12 mouse cellular contexts compared by ENCODE assay signal in the genomic region with DNA sequence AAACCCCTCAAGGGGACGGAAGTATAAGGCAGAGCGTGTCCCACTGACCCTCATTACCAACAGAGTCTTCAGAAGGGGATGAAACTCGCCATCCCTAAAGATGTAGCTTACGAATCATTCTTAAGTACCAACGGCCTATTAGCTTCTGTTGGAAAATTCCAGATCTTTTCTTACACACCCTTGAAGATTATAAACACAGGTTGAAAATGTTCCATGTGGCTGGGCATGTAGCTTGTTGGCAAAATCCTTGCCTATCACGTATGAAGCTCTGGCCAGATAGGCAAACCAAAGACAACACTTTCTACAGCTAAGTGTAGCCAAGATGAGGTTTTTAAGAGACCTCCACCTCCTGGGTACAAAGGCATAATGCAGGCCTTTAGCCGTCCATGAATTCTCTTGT.
DNase-seq lines count a peak whose midpoint lies in the region; ATAC-seq and TF ChIP-seq lines count a peak whose summit lies in the region.
"Had no signal": no experiment of that assay in that cellular context is flagged by ENCODE, and none has a peak within 500 bp of the region (broad histone marks: within the 10 kb centered on the region; RNA-seq: fewer than 3 reads in every experiment).

No protein-coding gene starts in this region.

- H3K4me1 ChIP-seq in kidney, adult 2 months (ENCODE audit: control insufficient read depth, insufficient read depth, low read length), result peaks cover 26% of the 10 kb centered on the region
- H3K4me1 ChIP-seq in lung, embryonic 15.5 days, result peaks cover 31% of the 10 kb centered on the region; the same call in 1 of the 2 replicates
- H3K4me1 ChIP-seq in lung, adult 2 months (ENCODE audit: control insufficient read depth, insufficient read depth, low read length), result peaks cover 13% of the 10 kb centered on the region
- H3K4me1 ChIP-seq in stomach, embryonic 16.5 days (ENCODE audit: control insufficient read depth, insufficient read depth, low read length), result peaks cover 10% of the 10 kb centered on the region; the same call in 1 of the 2 replicates
- H3K4me1 ChIP-seq: megakaryocyte, embryonic 14.5 days had no signal

- H3K4me3 ChIP-seq in kidney, adult 2 months (ENCODE audit: insufficient read depth, low read depth, low read length), result peak overlapping the region; percentile 51; the same call in 1 of the 2 replicates
- H3K4me3 ChIP-seq in lung, embryonic 15.5 days, result no peak overlapping the region
- no peak overlapping the region for H3K4me3 ChIP-seq in lung, adult 2 months (replicated peaks; ENCODE audit: extremely low read depth, low read depth, low read length)
- no peak overlapping the region for H3K4me3 ChIP-seq in stomach, embryonic 16.5 days (replicated peaks; ENCODE audit: low read length)
- H3K4me3 ChIP-seq: liver, embryonic 15.5 days; megakaryocyte, embryonic 14.5 days had no signal

- 67% methylated on average over 7 of the region's 7 CpGs for WGBS in kidney, adult 2 months
- 71% methylated on average over 7 of the region's 7 CpGs for WGBS in lung, embryonic 15.5 days
- WGBS in lung, adult 2 months, result 41% methylated on average over 7 of the region's 7 CpGs
- 65% methylated on average over 7 of the region's 7 CpGs for WGBS in stomach, embryonic 16.5 days

- H3K36me3 ChIP-seq in kidney, adult 2 months (ENCODE audit: control insufficient read depth, insufficient read depth, low read length), result no peaks in the 10 kb centered on the region
- H3K36me3 ChIP-seq in lung, embryonic 15.5 days, result no peaks in the 10 kb centered on the region
- H3K36me3 ChIP-seq in stomach, embryonic 16.5 days (ENCODE audit: control insufficient read depth, insufficient read depth, low read length), result no peaks in the 10 kb centered on the region
- H3K36me3 ChIP-seq: liver, embryonic 15.5 days had no signal

- no peak for TF ChIP-seq POLR2A in kidney, adult 2 months (IDR thresholded peaks at IDR 0.05; ENCODE audit: low read depth, low read length)
- no peak for TF ChIP-seq POLR2A in lung, adult 2 months (IDR thresholded peaks at IDR 0.05; ENCODE audit: borderline replicate concordance, extremely low read depth, low read depth, low read length)

- ATAC-seq in lung, embryonic 15.5 days (ENCODE audit: borderline replicate concordance, extremely low read depth, low FRiP score, low TSS enrichment), result no peak
- ATAC-seq in stomach, embryonic 16.5 days (ENCODE audit: insufficient read depth, low FRiP score), result no peak

- no peak overlapping the region for H3K9ac ChIP-seq in lung, embryonic 15.5 days
- no peak overlapping the region for H3K9ac ChIP-seq in stomach, embryonic 16.5 days (ENCODE audit: low read length)
- H3K9ac ChIP-seq: liver, embryonic 15.5 days had no signal

- TF ChIP-seq CTCF in kidney, adult 2 months (conservative IDR thresholded peaks at IDR 0.05; ENCODE audit: insufficient read depth, insufficient read length, low read depth, low read length), result no peak
- no peak for TF ChIP-seq CTCF in lung, adult 2 months (IDR thresholded peaks at IDR 0.05; ENCODE audit: insufficient read depth, low read length)

- peak overlapping the region; percentile 42 for H3K4me2 ChIP-seq in lung, embryonic 15.5 days
- no peak overlapping the region for H3K4me2 ChIP-seq in stomach, embryonic 16.5 days (ENCODE audit: low read depth, low read length)
- H3K4me2 ChIP-seq: liver, embryonic 15.5 days had no signal

- H3K27me3 ChIP-seq in kidney, adult 2 months (replicated peaks; ENCODE audit: control insufficient read depth, insufficient read depth, low read length), result no peaks in the 10 kb centered on the region
- no peaks in the 10 kb centered on the region for H3K27me3 ChIP-seq in lung, embryonic 15.5 days
- H3K27me3 ChIP-seq in stomach, embryonic 16.5 days (ENCODE audit: control insufficient read depth, insufficient read depth, low read length), result no peaks in the 10 kb centered on the region
- H3K27me3 ChIP-seq: liver, embryonic 15.5 days; megakaryocyte, embryonic 14.5 days had no signal

- peak overlapping the region; percentile 85 for H3K27ac ChIP-seq in kidney, adult 2 months (ENCODE audit: insufficient read depth, low read depth, low read length)
- peak overlapping the region; percentile 54 for H3K27ac ChIP-seq in lung, embryonic 15.5 days
- 0 out of 2 replicates have a peak overlapping the region, but pooled peaks have one; percentile 53 for H3K27ac ChIP-seq in stomach, embryonic 16.5 days (ENCODE audit: low read length)
- H3K27ac ChIP-seq: liver, embryonic 15.5 days had no signal

- DNase-seq in heart, adult 11 months, result peak; percentile 77
- DNase-seq in heart, postnatal 4 days, result no peak
- no peak for DNase-seq in kidney, adult 2 months
- no peak for DNase-seq in kidney, adult 9 months
- DNase-seq in lung, adult 2 months, result no peak
- DNase-seq in thymus, postnatal 10 days (ENCODE audit: low spot score in 2 of 2), result no peak
- DNase-seq: adrenal gland, postnatal 10 days; thymus, postnatal 25 days had no signal

- no peaks in the 10 kb centered on the region for H3K9me3 ChIP-seq in lung, embryonic 15.5 days
- H3K9me3 ChIP-seq in stomach, embryonic 16.5 days (replicated peaks; ENCODE audit: control insufficient read depth, low read length), result no peaks in the 10 kb centered on the region
- H3K9me3 ChIP-seq: liver, embryonic 15.5 days; megakaryocyte, embryonic 14.5 days had no signal
